Mouse (Mus musculus): ENCODE results near the gene Tpst1. TPM values are rescaled to one million over a fixed set of nuclear protein-coding genes. Genes with fewer than 3 reads are reported as not detected.

The Tpst1 gene
- polyA plus RNA-seq, 1 experiment from 2014 or later: 55.6 TPM

DNA sequence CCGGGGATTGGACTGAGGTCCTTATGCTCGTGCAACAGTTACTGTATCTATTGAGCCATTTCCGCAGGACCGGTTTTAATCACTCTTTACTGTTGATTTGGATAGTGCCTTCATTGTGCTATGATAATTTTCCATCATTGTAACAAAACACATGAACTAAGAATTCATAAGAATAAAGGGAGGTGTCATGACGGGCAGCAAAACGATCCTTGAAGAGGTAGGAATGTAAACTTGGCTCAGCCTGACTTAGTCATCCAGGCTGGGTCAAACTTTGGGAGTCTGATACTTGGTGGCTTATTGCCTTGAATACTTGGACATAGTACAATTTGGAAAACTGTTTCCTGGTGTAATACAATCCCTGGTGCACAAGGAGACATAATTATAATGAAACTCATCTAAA is 112.2 kb downstream of the Tpst1 start:
- Histone ChIP-seq H3K4me1 (no peaks in the 10 kb centered on the region), H3K9me3 (no peaks in the 10 kb centered on the region), H3K4me3 (no peak overlapping the region), H3K27ac (replicated peaks) (no peak overlapping the region), H3K27me3 (replicated peaks; ENCODE audit: low read depth, poor library complexity, severe bottlenecking) (no peaks in the 10 kb centered on the region), H3K36me3 (replicated peaks) (peaks cover 27% of the 10 kb centered on the region)
- no peak for DNase-seq (ENCODE audit: low spot score)
- WGBS: 89% methylated on average over 6 of the region's 6 CpGs

Other genes with a start within 250 kb of the Tpst1 start
- 44.3 and 44.9 TPM in 2 replicates for gene Sumf2, start 226.3 kb upstream of the Tpst1 start, polyA plus RNA-seq (2016; fragmentation: Nextera tagmentation; extraction: Ambion mirVana)
- 1,193 and 1,199 TPM in 2 replicates for gene Chchd2, start 185.9 kb upstream of the Tpst1 start, polyA plus RNA-seq (2016; fragmentation: Nextera tagmentation; extraction: Ambion mirVana)
- 7.4 and 7.7 TPM in 2 replicates for gene Zbed5, start 177.6 kb upstream of the Tpst1 start, polyA plus RNA-seq (2016; fragmentation: Nextera tagmentation; extraction: Ambion mirVana)
- 0.11 and 0.19 TPM in 2 replicates for gene Phkg1, start 174.8 kb upstream of the Tpst1 start, polyA plus RNA-seq (2016; fragmentation: Nextera tagmentation; extraction: Ambion mirVana)
- gene Nupr1l, start 164.8 kb upstream of the Tpst1 start, polyA plus RNA-seq (2016; fragmentation: Nextera tagmentation; extraction: Ambion mirVana): 3.5 and 3.7 TPM in 2 replicates
- 29.2 and 34.7 TPM in 2 replicates for gene Vkorc1l1, start 131.4 kb upstream of the Tpst1 start, polyA plus RNA-seq (2016; fragmentation: Nextera tagmentation; extraction: Ambion mirVana)
- 45.3 and 47.7 TPM in 2 replicates for gene Gusb, start 70.3 kb upstream of the Tpst1 start, polyA plus RNA-seq (2016; fragmentation: Nextera tagmentation; extraction: Ambion mirVana)
- 34.2 and 34.8 TPM in 2 replicates for gene Asl, start 44.1 kb upstream of the Tpst1 start, polyA plus RNA-seq (2016; fragmentation: Nextera tagmentation; extraction: Ambion mirVana)
- 53.3 and 54.4 TPM in 2 replicates for gene Crcp, start 44.0 kb upstream of the Tpst1 start, polyA plus RNA-seq (2016; fragmentation: Nextera tagmentation; extraction: Ambion mirVana)
- gene Kctd7, start 71.5 kb downstream of the Tpst1 start, polyA plus RNA-seq (2016; fragmentation: Nextera tagmentation; extraction: Ambion mirVana): 4.7 and 5.1 TPM in 2 replicates
- 26.2 and 27.2 TPM in 2 replicates for gene Rabgef1, start 98.5 kb downstream of the Tpst1 start, polyA plus RNA-seq (2016; fragmentation: Nextera tagmentation; extraction: Ambion mirVana)
- gene Tmem248, start 143.8 kb downstream of the Tpst1 start, polyA plus RNA-seq (2016; fragmentation: Nextera tagmentation; extraction: Ambion mirVana): 37.7 and 39.1 TPM in 2 replicates
- gene Sbds, start 182.2 kb downstream of the Tpst1 start, polyA plus RNA-seq (2016; fragmentation: Nextera tagmentation; extraction: Ambion mirVana): 69.9 and 75.6 TPM in 2 replicates
- gene Tyw1, start 182.3 kb downstream of the Tpst1 start, polyA plus RNA-seq (2016; fragmentation: Nextera tagmentation; extraction: Ambion mirVana): 32.8 and 33.2 TPM in 2 replicates

Measured in embryonic facial prominence, embryonic 10.5 days (tissue).